Mouse (Mus musculus) stomach, postnatal 0 days (tissue): ENCODE measurements around the gene Clasp1.

Experiments used
- CTCF ChIP-seq: IDR thresholded peaks from 2 replicates; pipeline ENCODE4 v1.5.1; 2016; ENCODE audit warnings: antibody characterized with exemption, low read depth, mild to moderate bottlenecking, moderate library complexity
- EP300 ChIP-seq: optimal IDR thresholded peaks from 2 replicates; pipeline ENCODE3; 2016; ENCODE audit warnings: antibody characterized with exemption

DNA sequence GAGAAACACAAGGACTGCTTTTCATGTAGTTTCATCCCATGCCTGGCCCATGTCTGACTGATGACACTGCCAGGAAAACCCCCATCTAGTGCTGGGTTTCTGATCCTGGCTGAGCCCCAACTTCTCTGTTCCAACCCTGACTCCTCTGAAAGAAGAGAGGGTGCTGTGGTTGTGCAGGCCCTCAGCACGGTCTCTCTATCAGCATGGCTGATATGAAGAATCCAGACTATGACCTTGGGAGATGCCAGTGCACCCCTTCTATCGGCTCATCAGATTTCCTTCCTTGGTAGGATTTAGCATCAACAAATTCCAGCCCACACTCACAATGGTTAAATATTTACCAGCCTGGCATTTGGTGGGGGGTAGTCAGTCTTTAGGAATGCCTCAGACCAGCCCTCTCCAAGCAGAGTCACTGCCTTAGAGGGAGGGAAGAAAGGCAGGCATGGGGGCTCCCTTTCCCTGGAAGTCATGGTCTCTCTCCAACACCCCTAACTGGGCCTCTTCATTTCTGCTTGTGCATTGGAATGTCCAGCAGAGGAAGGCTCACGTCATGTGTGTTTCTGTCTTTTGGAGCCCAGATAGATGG lies 272.1 kb downstream of the Clasp1 start:
- TF ChIP-seq CTCF (no peak), EP300 (no peak)
